Mouse (Mus musculus) cerebellum, adult 2 months (tissue): ENCODE measurements around the gene Ccdc73.

Experiments used
- CTCF ChIP-seq: fragments of 200-500 bp; IDR thresholded peaks from 2 replicates; pipeline ENCODE4 v1.5.1; 2011; ENCODE audit warnings: low read depth, mild to moderate bottlenecking, control low read depth, low read length, moderate library complexity, borderline replicate concordance; ENCODE audit not compliant: insufficient read depth
- POLR2A ChIP-seq: fragments of 200-500 bp; IDR thresholded peaks from 2 replicates; pipeline ENCODE4 v1.6.1; 2011; ENCODE audit warnings: low read length, control low read depth, borderline replicate concordance; ENCODE audit not compliant: insufficient read depth

DNA sequence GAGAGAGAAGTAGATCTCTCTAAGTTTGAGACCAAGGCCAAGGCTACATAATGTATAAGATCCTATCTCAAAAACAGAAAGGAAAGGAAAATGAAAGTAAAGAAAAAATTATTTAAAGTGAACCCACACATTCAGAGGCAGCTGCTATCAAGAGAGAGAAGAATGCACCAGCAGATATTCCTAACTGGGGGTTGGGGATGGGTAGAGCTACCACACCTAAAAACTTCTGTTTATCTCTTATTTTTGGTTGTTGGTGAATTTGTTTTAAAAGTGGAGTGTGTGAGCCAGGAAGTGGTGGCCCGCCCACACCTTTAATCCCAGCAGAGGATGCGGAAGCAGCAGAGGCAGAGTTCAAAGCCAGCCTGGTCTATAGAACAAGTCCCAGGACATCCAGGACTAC lies 154.2 kb downstream of the Ccdc73 start:
- no peak for TF ChIP-seq POLR2A
- TF ChIP-seq CTCF: no peak
